Mouse (Mus musculus) ES-E14 (cell line): Measurements from ENCODE around the gene Acap3.

ENCODE experiments used
- CHD2 ChIP-seq: IDR thresholded peaks from 2 replicates; pipeline ENCODE4 v1.6.1; 2014; ENCODE audit warnings: mild to moderate bottlenecking, low read depth, low read length, inconsistent platforms
- MAFK ChIP-seq: IDR thresholded peaks from 2 replicates; pipeline ENCODE4 v1.6.1; 2014; ENCODE audit warnings: mild to moderate bottlenecking, low read depth, low read length, inconsistent platforms; ENCODE audit not compliant: insufficient read depth
- ZNF384 ChIP-seq: IDR thresholded peaks from 2 replicates; pipeline ENCODE4 v1.6.1; 2012; ENCODE audit warnings: low read depth, low read length, inconsistent platforms

GRCm38 (mm10) chr4:155905634-155906033 is 14.0 kb downstream of the Acap3 start:
- TF ChIP-seq ZNF384 (no peak), CHD2 (no peak), MAFK (no peak)
